Mouse (Mus musculus): ENCODE measurements around the gene Diaph3. TPM values are rescaled to one million over a fixed set of nuclear protein-coding genes. Genes with fewer than 3 reads are reported as not detected.

Gene Diaph3
- total RNA-seq, 1 experiment from 2014 or later: 3.7 TPM

DNA sequence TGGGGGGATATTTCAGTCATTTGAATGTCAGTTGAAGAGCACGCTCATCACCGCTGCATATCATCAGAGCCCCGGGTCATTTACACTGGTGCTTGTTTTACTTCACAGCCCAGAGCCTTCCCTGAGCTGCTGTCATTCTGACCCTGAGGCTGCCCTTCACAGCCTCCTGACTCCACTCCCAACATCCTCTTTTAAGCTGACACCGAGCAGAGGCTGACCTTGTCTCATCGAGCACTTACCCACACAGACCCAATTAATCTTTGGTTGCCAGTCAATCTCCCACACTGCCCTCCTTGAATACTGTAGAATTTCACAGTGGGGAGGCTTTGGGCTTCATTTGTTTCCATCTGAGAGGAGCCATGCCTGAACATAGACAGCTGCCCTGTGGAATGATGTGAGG, 521.4 kb downstream of the Diaph3 start:
- no peak for ATAC-seq (replicated peaks; ENCODE audit: insufficient number of reproducible peaks, low FRiP score, low TSS enrichment, poor library complexity, severe bottlenecking)

All from monocyte, adult 5-6 weeks (primary cell).